Mouse (Mus musculus): Measurements from ENCODE around the gene Btrc. TPM values are rescaled to one million over a fixed set of nuclear protein-coding genes. Genes with fewer than 3 reads are reported as not detected.
A peak's percentile ranks its signal among the peaks of the same experiment; 100 is the strongest.

The Btrc gene
- polyA plus RNA-seq, 1 experiment, result 11.9 TPM

DNA sequence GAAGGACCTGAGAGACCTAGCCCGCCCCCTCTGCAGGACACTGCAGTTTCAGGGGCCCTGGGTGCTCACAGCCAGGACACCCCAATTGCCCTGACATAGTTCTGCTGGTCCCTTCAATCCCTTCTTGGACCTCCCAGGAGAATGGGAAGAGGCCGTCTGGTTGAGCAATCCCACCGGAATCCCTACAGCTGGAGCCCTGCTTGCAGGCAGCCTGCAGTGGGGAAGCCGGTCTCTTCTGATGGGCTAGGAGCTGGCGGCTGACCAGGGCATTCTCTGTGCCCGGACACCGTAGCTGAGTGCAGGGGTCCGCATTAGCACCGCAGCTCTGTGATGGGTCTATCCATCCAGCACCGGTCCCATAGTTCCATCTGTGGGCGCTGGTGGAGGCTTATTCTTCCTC, 190.6 kb downstream of the Btrc start:
- Histone ChIP-seq H3K4me3 (ENCODE audit: insufficient read depth, poor library complexity, severe bottlenecking) (no peak overlapping the region), H3K79me2 (ENCODE audit: control insufficient read depth, insufficient read depth) (no peaks in the 10 kb centered on the region), H3K79me3 (ENCODE audit: low read depth) (no peaks in the 10 kb centered on the region), H3ac (ENCODE audit: control insufficient read depth, insufficient read length, low read depth) (no peak overlapping the region), H3K36me3 (ENCODE audit: control insufficient read depth, insufficient read depth) (peaks cover 25% of the 10 kb centered on the region), H3K27me3 (ENCODE audit: control insufficient read depth, insufficient read depth, insufficient read length) (no peaks in the 10 kb centered on the region)
- TF ChIP-seq USF1 (IDR thresholded peaks at IDR 0.05; ENCODE audit: low read depth) (no peak), CTCF (IDR thresholded peaks at IDR 0.05; ENCODE audit: control insufficient read depth, insufficient read depth, insufficient read length) (no peak), MYOG (IDR thresholded peaks at IDR 0.05; ENCODE audit: control insufficient read depth, extremely low read depth, insufficient read length) (no peak), CEBPB (IDR thresholded peaks at IDR 0.05; ENCODE audit: low read depth) (no peak)

DNA sequence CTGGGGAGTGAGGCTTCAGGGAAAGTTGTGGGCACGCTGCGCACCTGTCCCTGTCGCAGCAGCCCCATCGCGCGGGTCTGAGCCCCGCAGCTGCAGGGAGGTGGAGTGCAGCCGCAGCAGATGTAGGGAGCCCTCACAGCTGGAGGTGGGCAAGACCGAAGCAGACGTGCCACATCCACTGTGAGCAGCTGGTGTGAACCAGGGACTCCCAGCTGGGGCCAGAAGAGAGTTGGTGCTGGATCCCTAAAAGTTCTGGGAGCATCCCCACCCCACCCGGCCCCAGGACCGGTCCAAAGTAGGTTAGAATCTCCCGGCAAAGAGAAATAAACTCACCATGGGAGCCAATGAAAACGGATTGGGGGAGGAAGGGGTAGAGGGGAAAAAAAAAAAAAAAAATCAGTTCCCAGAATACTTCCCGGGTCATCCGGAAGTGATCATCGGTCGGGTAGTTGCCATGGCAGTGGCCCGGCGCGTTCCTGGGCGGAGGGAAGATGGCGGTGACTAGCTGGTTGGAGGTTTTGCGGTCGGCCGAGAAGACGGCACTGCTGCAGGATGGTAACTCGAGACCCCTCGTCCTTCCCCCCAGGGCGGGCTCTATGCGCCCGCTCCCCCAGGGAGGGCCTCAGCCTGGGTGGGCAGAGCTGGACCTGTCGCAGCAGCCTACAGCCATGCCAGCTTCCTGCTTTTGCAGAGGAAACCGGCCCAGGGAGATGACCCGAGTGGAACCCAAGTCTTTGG, 196.8 kb downstream of the Btrc start, which contains the start of the genes Poll and Gm17018:
Poll (minus strand) TSS at position 379 of the 738 bp plus-strand sequence.
Gm17018 (plus strand) TSS at position 463 of the 738 bp plus-strand sequence.
- no peaks in the 10 kb centered on the region for H3K27me3 ChIP-seq (ENCODE audit: control insufficient read depth, insufficient read depth, insufficient read length)
- no peaks in the 10 kb centered on the region for H3K79me3 ChIP-seq (ENCODE audit: low read depth)
- H3K36me3 ChIP-seq (ENCODE audit: control insufficient read depth, insufficient read depth), result peaks cover 7% of the 10 kb centered on the region
- TF ChIP-seq MYOD1 (IDR thresholded peaks at IDR 0.05; ENCODE audit: control insufficient read depth, insufficient read length, low read depth), result no peak
- no peak for TF ChIP-seq MYOG (IDR thresholded peaks at IDR 0.05; ENCODE audit: control insufficient read depth, extremely low read depth, insufficient read length)
- TF ChIP-seq USF1 (IDR thresholded peaks at IDR 0.05; ENCODE audit: low read depth), result no peak
- H3K79me2 ChIP-seq (ENCODE audit: control insufficient read depth, insufficient read depth), result peaks cover 9% of the 10 kb centered on the region
- H3ac ChIP-seq (ENCODE audit: control insufficient read depth, insufficient read length, low read depth), result peak within 1 kb of the TSS; percentile 82
- peak within 1 kb of the TSS; percentile 71 for H3K4me3 ChIP-seq (ENCODE audit: insufficient read depth, poor library complexity, severe bottlenecking)

DNA sequence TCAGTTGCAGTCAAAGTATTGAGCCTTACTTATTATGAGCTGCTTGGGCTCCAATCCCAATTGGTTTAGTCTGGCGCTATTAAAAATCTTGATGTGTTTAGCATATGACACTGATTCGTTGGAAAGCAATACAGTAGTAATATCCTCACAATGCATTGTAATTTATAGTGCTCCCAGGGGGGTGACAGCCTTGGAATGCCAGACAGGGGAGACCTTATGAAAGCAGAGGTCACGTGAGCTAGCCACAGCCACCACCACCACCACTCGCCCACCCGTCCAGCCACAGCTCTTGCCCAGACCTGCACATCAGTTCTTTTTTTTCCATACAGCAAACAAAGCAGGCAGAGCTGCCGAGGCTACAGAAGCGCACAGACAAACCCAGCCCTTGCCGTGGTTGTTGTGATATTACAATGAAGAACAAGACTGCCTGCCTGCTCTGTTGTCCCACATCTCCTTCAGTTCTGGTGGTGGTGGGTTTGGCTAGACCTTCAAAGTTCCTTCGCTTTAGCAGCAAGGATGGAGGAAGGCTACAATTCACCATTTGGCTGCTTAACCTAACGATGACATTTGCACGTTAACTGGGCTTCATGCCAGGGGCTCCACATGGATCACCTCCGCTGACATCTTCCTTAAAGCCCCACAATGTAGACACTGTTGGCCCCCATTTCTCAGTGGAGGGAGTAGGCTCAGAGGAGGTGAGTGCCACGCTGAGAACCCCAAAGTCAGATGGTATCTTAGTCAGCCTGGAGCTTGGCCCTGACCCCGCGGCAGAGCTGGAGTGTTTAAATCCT, 202.6 kb downstream of the Btrc start:
- no peak overlapping the region for H3K4me3 ChIP-seq (ENCODE audit: insufficient read depth, poor library complexity, severe bottlenecking)
- no peaks in the 10 kb centered on the region for H3K36me3 ChIP-seq (ENCODE audit: control insufficient read depth, insufficient read depth)
- no peak overlapping the region for H3ac ChIP-seq (ENCODE audit: control insufficient read depth, insufficient read length, low read depth)
- H3K79me2 ChIP-seq (ENCODE audit: control insufficient read depth, insufficient read depth), result no peaks in the 10 kb centered on the region
- no peaks in the 10 kb centered on the region for H3K79me3 ChIP-seq (ENCODE audit: low read depth)
- no peak for TF ChIP-seq FOSL1 (IDR thresholded peaks at IDR 0.05; ENCODE audit: insufficient read depth, low read length, poor library complexity, severe bottlenecking)
- no peak for TF ChIP-seq USF1 (IDR thresholded peaks at IDR 0.05; ENCODE audit: low read depth)
- TF ChIP-seq MYOG (IDR thresholded peaks at IDR 0.05; ENCODE audit: control insufficient read depth, extremely low read depth, insufficient read length), result no peak
- TF ChIP-seq MAX (IDR thresholded peaks at IDR 0.05), result no peak
- TF ChIP-seq CEBPB (IDR thresholded peaks at IDR 0.05; ENCODE audit: low read depth), result no peak
- TF ChIP-seq MYOD1 (IDR thresholded peaks at IDR 0.05; ENCODE audit: control insufficient read depth, insufficient read length, low read depth), result no peak
- no peak for TF ChIP-seq CTCF (IDR thresholded peaks at IDR 0.05; ENCODE audit: control insufficient read depth, insufficient read depth, insufficient read length)
- no peaks in the 10 kb centered on the region for H3K27me3 ChIP-seq (ENCODE audit: control insufficient read depth, insufficient read depth, insufficient read length)

DNA sequence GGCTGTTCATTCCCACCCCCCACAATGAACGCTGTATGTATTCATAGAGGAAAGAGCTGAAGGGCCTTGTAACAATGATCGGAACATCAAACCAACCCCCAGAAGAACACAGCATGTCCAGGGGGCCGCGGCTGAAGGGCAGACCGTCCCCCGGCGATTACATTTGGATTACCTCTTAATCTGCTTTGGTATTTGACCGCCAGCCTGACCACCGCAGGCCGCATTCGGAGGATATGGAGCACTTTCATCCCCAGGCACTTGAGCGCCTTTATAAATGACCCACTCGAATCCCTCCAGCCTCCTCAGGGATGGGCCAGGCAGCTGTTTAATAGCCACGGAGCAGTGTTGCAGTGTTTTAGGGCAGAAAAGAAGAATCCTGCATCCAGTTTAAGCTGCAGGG, 203.8 kb downstream of the Btrc start:
- no peaks in the 10 kb centered on the region for H3K27me3 ChIP-seq (ENCODE audit: control insufficient read depth, insufficient read depth, insufficient read length)
- H3K36me3 ChIP-seq (ENCODE audit: control insufficient read depth, insufficient read depth), result peaks cover 4% of the 10 kb centered on the region
- no peaks in the 10 kb centered on the region for H3K79me3 ChIP-seq (ENCODE audit: low read depth)
- TF ChIP-seq FOSL1 (IDR thresholded peaks at IDR 0.05; ENCODE audit: insufficient read depth, low read length, poor library complexity, severe bottlenecking) (no peak), MAX (IDR thresholded peaks at IDR 0.05) (no peak), CEBPB (IDR thresholded peaks at IDR 0.05; ENCODE audit: low read depth) (no peak), USF1 (IDR thresholded peaks at IDR 0.05; ENCODE audit: low read depth) (no peak)
- H3ac ChIP-seq (ENCODE audit: control insufficient read depth, insufficient read length, low read depth), result no peak overlapping the region
- no peak overlapping the region for H3K4me3 ChIP-seq (ENCODE audit: insufficient read depth, poor library complexity, severe bottlenecking)
- no peaks in the 10 kb centered on the region for H3K79me2 ChIP-seq (ENCODE audit: control insufficient read depth, insufficient read depth)

DNA sequence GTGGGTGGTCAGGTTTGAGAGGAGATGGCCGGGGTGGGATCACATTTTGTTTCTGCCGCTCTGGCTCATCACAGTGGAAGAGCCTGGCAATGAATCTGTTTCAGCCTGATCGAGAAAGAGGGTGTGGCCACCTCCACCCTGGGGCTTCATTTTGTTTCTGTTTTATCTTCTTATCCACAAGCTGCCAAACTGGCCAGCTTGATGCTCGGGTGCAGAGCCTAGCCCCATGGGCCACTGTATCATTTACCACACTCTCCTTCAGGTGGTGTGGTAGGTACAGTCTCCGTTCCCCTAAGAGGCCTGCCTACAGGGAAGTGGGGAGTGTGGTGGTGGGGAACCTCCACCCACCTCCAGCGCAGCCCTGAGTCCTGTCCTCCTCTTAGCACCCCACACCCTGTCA, 209.5 kb downstream of the Btrc start:
- no peaks in the 10 kb centered on the region for H3K79me2 ChIP-seq (ENCODE audit: control insufficient read depth, insufficient read depth)
- TF ChIP-seq FOSL1 (IDR thresholded peaks at IDR 0.05; ENCODE audit: insufficient read depth, low read length, poor library complexity, severe bottlenecking) (no peak), CEBPB (IDR thresholded peaks at IDR 0.05; ENCODE audit: low read depth) (no peak), MAX (IDR thresholded peaks at IDR 0.05) (no peak), MYOD1 (IDR thresholded peaks at IDR 0.05; ENCODE audit: control insufficient read depth, insufficient read length, low read depth) (no peak)

DNA sequence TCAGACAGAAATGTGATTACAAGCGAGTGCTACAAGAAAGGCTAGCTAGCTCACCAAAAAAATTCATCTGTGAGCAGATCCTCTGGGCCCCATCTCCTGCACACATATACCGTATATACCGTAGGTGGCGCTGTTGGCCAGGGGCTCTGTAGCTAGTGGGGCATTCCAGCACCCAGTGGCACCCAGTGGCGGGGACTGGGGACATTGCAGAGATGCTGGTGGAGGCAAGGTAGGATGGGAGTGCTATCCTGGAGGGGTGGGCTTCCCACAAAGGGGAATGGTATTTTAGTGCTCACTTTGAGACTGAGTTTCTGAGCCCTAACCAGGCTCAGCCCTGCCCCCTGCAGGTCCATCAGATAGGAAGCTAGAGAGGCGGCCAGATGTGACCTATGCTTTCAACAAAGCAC, 210.3 kb downstream of the Btrc start:
- TF ChIP-seq CTCF (IDR thresholded peaks at IDR 0.05; ENCODE audit: control insufficient read depth, insufficient read depth, insufficient read length), result peak; percentile 86
- TF ChIP-seq MYOG (IDR thresholded peaks at IDR 0.05; ENCODE audit: control insufficient read depth, extremely low read depth, insufficient read length), result no peak

More for the DNA sequence above, 209.5 kb downstream of the Btrc start:
- Histone ChIP-seq H3K36me3 (ENCODE audit: control insufficient read depth, insufficient read depth) (peaks cover 19% of the 10 kb centered on the region), H3K79me3 (ENCODE audit: low read depth) (no peaks in the 10 kb centered on the region), H3K4me3 (ENCODE audit: insufficient read depth, poor library complexity, severe bottlenecking) (no peak overlapping the region), H3K27me3 (ENCODE audit: control insufficient read depth, insufficient read depth, insufficient read length) (no peaks in the 10 kb centered on the region), H3ac (ENCODE audit: control insufficient read depth, insufficient read length, low read depth) (no peak overlapping the region)

More for the DNA sequence above, 210.3 kb downstream of the Btrc start:
- Histone ChIP-seq H3K79me3 (ENCODE audit: low read depth) (no peaks in the 10 kb centered on the region), H3ac (ENCODE audit: control insufficient read depth, insufficient read length, low read depth) (no peak overlapping the region), H3K4me3 (ENCODE audit: insufficient read depth, poor library complexity, severe bottlenecking) (no peak overlapping the region), H3K27me3 (ENCODE audit: control insufficient read depth, insufficient read depth, insufficient read length) (no peaks in the 10 kb centered on the region), H3K36me3 (ENCODE audit: control insufficient read depth, insufficient read depth) (peaks cover 23% of the 10 kb centered on the region), H3K79me2 (ENCODE audit: control insufficient read depth, insufficient read depth) (no peaks in the 10 kb centered on the region)

Data from C2C12 (cell line).